Mouse (Mus musculus) megakaryocyte, embryonic 14.5 days (primary cell): ENCODE measurements around the gene Pex13. TPM values are rescaled to one million over a fixed set of nuclear protein-coding genes. Genes with fewer than 3 reads are reported as not detected.
A peak's percentile ranks its signal among the peaks of the same experiment; 100 is the strongest.

ENCODE experiments used
- H3K27me3 ChIP-seq: replicated peaks from 2 replicates; pipeline ENCODE3; 2012; ENCODE audit warnings: inconsistent platforms
- H3K36me3 ChIP-seq: replicated peaks from 2 replicates; pipeline ENCODE3; 2012; ENCODE audit warnings: low read length, inconsistent platforms, mixed read lengths
- H3K4me1 ChIP-seq: 2 replicates; pipeline ENCODE4 v1.6.1; 2012; ENCODE audit warnings: inconsistent platforms
- H3K4me3 ChIP-seq: replicated peaks from 2 replicates; pipeline ENCODE3; 2012; ENCODE audit warnings: moderate library complexity, mild to moderate bottlenecking, inconsistent platforms
- H3K9me3 ChIP-seq: 2 replicates; pipeline ENCODE4 v1.6.1; 2012; ENCODE audit warnings: inconsistent platforms
- FLI1 ChIP-seq: IDR thresholded peaks from 2 replicates; pipeline ENCODE4 v1.6.1; 2012; ENCODE audit warnings: low read length, inconsistent platforms, mixed read lengths
- GATA1 ChIP-seq: IDR thresholded peaks from 3 replicates; pipeline ENCODE4 v1.6.1; 2012; ENCODE audit warnings: mixed read lengths, low read length, inconsistent platforms, borderline replicate concordance
- polyA plus RNA-seq: library from polyadenylated mRNA; stranded (reverse); fragments of >175 nt; gene quantifications from 2 replicates; pipeline ENCODE4 v1.2.3, GENCODE M21; 2012; ENCODE audit warnings: low replicate concordance; ENCODE audit not compliant: insufficient read depth

Gene Pex13
- 2.6 and 4.7 TPM in 2 replicates for polyA plus RNA-seq

GRCm38 (mm10) chr11:23665798-23666501, at the start of gene Pex13:
Gene Pex13 (minus strand): TSS chr11:23665959.
- H3K4me3 ChIP-seq: peak within 1 kb of the TSS; percentile 93
- no peaks in the 10 kb centered on the region for H3K9me3 ChIP-seq
- no peak for TF ChIP-seq FLI1
- no peak for TF ChIP-seq GATA1
- H3K27me3 ChIP-seq: no peaks in the 10 kb centered on the region
- peaks cover 21% of the 10 kb centered on the region for H3K4me1 ChIP-seq
- peaks cover 17% of the 10 kb centered on the region for H3K36me3 ChIP-seq

- no peaks in the 10 kb centered on the region for H3K27me3 ChIP-seq
- H3K4me1 ChIP-seq: no peaks in the 10 kb centered on the region
- TF ChIP-seq GATA1: no peak
- TF ChIP-seq FLI1: no peak
- H3K36me3 ChIP-seq: peaks cover 97% of the 10 kb centered on the region
- H3K4me3 ChIP-seq: no peak overlapping the region
- no peaks in the 10 kb centered on the region for H3K9me3 ChIP-seq
Measured at GRCm38 (mm10) chr11:23712299-23712698, 46.5 kb upstream of the Pex13 start.

- Histone ChIP-seq H3K36me3 (peaks cover 74% of the 10 kb centered on the region), H3K4me3 (no peak overlapping the region), H3K27me3 (no peaks in the 10 kb centered on the region), H3K4me1 (peaks cover 3% of the 10 kb centered on the region), H3K9me3 (no peaks in the 10 kb centered on the region)
- TF ChIP-seq FLI1 (no peak), GATA1 (no peak)
Measured at GRCm38 (mm10) chr11:23704604-23705294, 39.0 kb upstream of the Pex13 start.

- Histone ChIP-seq H3K27me3 (no peaks in the 10 kb centered on the region), H3K9me3 (no peaks in the 10 kb centered on the region), H3K36me3 (peaks cover 61% of the 10 kb centered on the region), H3K4me3 (no peak overlapping the region), H3K4me1 (peaks cover 21% of the 10 kb centered on the region)
- no peak for TF ChIP-seq GATA1
- TF ChIP-seq FLI1: no peak
Measured at GRCm38 (mm10) chr11:23701831-23702230, 36.1 kb upstream of the Pex13 start.

GRCm38 (mm10) chr11:23699414-23700095, 33.8 kb upstream of the Pex13 start:
- Histone ChIP-seq H3K4me1 (peaks cover 32% of the 10 kb centered on the region), H3K36me3 (peaks cover 57% of the 10 kb centered on the region), H3K4me3 (no peak overlapping the region), H3K27me3 (no peaks in the 10 kb centered on the region), H3K9me3 (no peaks in the 10 kb centered on the region)
- TF ChIP-seq GATA1 (no peak), FLI1 (no peak)

GRCm38 (mm10) chr11:23698526-23698925, 32.8 kb upstream of the Pex13 start:
- no peak for TF ChIP-seq GATA1
- TF ChIP-seq FLI1: no peak
- Histone ChIP-seq H3K9me3 (no peaks in the 10 kb centered on the region), H3K4me3 (no peak overlapping the region), H3K4me1 (peaks cover 32% of the 10 kb centered on the region), H3K36me3 (peaks cover 55% of the 10 kb centered on the region), H3K27me3 (no peaks in the 10 kb centered on the region)

GRCm38 (mm10) chr11:23695847-23696246, 30.1 kb upstream of the Pex13 start:
- H3K4me1 ChIP-seq: peaks cover 32% of the 10 kb centered on the region
- peaks cover 41% of the 10 kb centered on the region for H3K36me3 ChIP-seq
- no peak for TF ChIP-seq FLI1
- no peak for TF ChIP-seq GATA1
- no peaks in the 10 kb centered on the region for H3K9me3 ChIP-seq
- H3K27me3 ChIP-seq: no peaks in the 10 kb centered on the region
- no peak overlapping the region for H3K4me3 ChIP-seq

GRCm38 (mm10) chr11:23693286-23693685, 27.5 kb upstream of the Pex13 start:
- Histone ChIP-seq H3K27me3 (no peaks in the 10 kb centered on the region), H3K4me3 (no peak overlapping the region), H3K4me1 (peaks cover 19% of the 10 kb centered on the region), H3K9me3 (no peaks in the 10 kb centered on the region), H3K36me3 (peaks cover 37% of the 10 kb centered on the region)
- TF ChIP-seq FLI1 (no peak), GATA1 (no peak)

GRCm38 (mm10) chr11:23688060-23688459, 22.3 kb upstream of the Pex13 start:
- no peaks in the 10 kb centered on the region for H3K9me3 ChIP-seq
- no peak overlapping the region for H3K4me3 ChIP-seq
- peaks cover 61% of the 10 kb centered on the region for H3K36me3 ChIP-seq
- H3K4me1 ChIP-seq: no peaks in the 10 kb centered on the region
- H3K27me3 ChIP-seq: no peaks in the 10 kb centered on the region
- TF ChIP-seq FLI1: no peak
- TF ChIP-seq GATA1: no peak

GRCm38 (mm10) chr11:23686671-23687070, 20.9 kb upstream of the Pex13 start:
- TF ChIP-seq GATA1: no peak
- TF ChIP-seq FLI1: no peak
- no peaks in the 10 kb centered on the region for H3K4me1 ChIP-seq
- no peak overlapping the region for H3K4me3 ChIP-seq
- H3K27me3 ChIP-seq: no peaks in the 10 kb centered on the region
- no peaks in the 10 kb centered on the region for H3K9me3 ChIP-seq
- H3K36me3 ChIP-seq: peaks cover 74% of the 10 kb centered on the region
